Mouse (Mus musculus): ENCODE results near the gene Zc3h7a.

GRCm38 (mm10) chr16:11177404-11177803, 1.2 kb upstream of the Zc3h7a start:
- TF ChIP-seq CTCF (IDR thresholded peaks at IDR 0.05; ENCODE audit: low read depth) (no peak), EP300 (IDR thresholded peaks at IDR 0.05; ENCODE audit: low read depth) (no peak)
